Mouse (Mus musculus): ENCODE results near the gene Tas2r134. TPM values are rescaled to one million over a fixed set of nuclear protein-coding genes. Genes with fewer than 3 reads are reported as not detected.
A peak's percentile ranks its signal among the peaks of the same experiment; 100 is the strongest.

The Tas2r134 gene
- total RNA-seq, 2 experiments from 2014 or later: not detected

GRCm38 (mm10) chr2:51613716-51614115, 13.6 kb upstream of the Tas2r134 start:
- Histone ChIP-seq H3K27ac (no peak overlapping the region), H3K4me3 (no peak overlapping the region)
- no peak for TF ChIP-seq CTCF (IDR thresholded peaks at IDR 0.05)
- DNase-seq: no peak
- intact Hi-C loops (cut with DNase I): no loop called here

- TF ChIP-seq CTCF (IDR thresholded peaks at IDR 0.05): no peak
- intact Hi-C loops (cut with DNase I): no loop called here
- Histone ChIP-seq H3K4me3 (no peak overlapping the region), H3K27ac (no peak overlapping the region)
- no peak for DNase-seq
Observed at GRCm38 (mm10) chr2:51621931-51622330, 5.4 kb upstream of the Tas2r134 start.

- no peak for TF ChIP-seq CTCF (IDR thresholded peaks at IDR 0.05)
- intact Hi-C loops (cut with DNase I): no loop called here
- no peak for DNase-seq
- H3K4me3 ChIP-seq: no peak overlapping the region
- H3K27ac ChIP-seq: no peak overlapping the region
Observed at GRCm38 (mm10) chr2:51626007-51626406, 1.3 kb upstream of the Tas2r134 start.

- intact Hi-C loops (cut with DNase I): no loop called here
- no peak for DNase-seq
- Histone ChIP-seq H3K27ac (no peak overlapping the region), H3K4me3 (no peak overlapping the region)
- no peak for TF ChIP-seq CTCF (IDR thresholded peaks at IDR 0.05)
Observed at GRCm38 (mm10) chr2:51631428-51631827, 4.1 kb downstream of the Tas2r134 start.

- no peak for TF ChIP-seq CTCF (IDR thresholded peaks at IDR 0.05)
- no peak for DNase-seq
- Histone ChIP-seq H3K4me3 (no peak overlapping the region), H3K27ac (no peak overlapping the region)
- intact Hi-C loops (cut with DNase I): no loop called here
Observed at GRCm38 (mm10) chr2:51637681-51638080, 10.4 kb downstream of the Tas2r134 start.

- DNase-seq: no peak
- intact Hi-C loops (cut with DNase I): no loop called here
- Histone ChIP-seq H3K27ac (no peak overlapping the region), H3K4me3 (no peak overlapping the region)
- no peak for TF ChIP-seq CTCF (IDR thresholded peaks at IDR 0.05)
Observed at GRCm38 (mm10) chr2:51641635-51642034, 14.3 kb downstream of the Tas2r134 start.

GRCm38 (mm10) chr2:51643244-51644139, 16.2 kb downstream of the Tas2r134 start:
- H3K27ac ChIP-seq: no peak overlapping the region
- no peak overlapping the region for H3K4me3 ChIP-seq
- TF ChIP-seq CTCF (IDR thresholded peaks at IDR 0.05): no peak
- no peak for DNase-seq
- intact Hi-C loops (cut with DNase I): no loop called here

- no peak for TF ChIP-seq CTCF (IDR thresholded peaks at IDR 0.05)
- no peak overlapping the region for H3K27ac ChIP-seq
- intact Hi-C loops (cut with DNase I): no loop called here
- no peak overlapping the region for H3K4me3 ChIP-seq
- DNase-seq: no peak
Observed at GRCm38 (mm10) chr2:51647972-51648371, 20.7 kb downstream of the Tas2r134 start.

GRCm38 (mm10) chr2:51649887-51650286, 22.6 kb downstream of the Tas2r134 start:
- DNase-seq: no peak

GRCm38 (mm10) chr2:51652086-51652485, 24.8 kb downstream of the Tas2r134 start:
- intact Hi-C loops (cut with DNase I): no loop called here
- Histone ChIP-seq H3K27ac (no peak overlapping the region), H3K4me3 (no peak overlapping the region)
- TF ChIP-seq CTCF (IDR thresholded peaks at IDR 0.05): no peak
- no peak for DNase-seq

More at GRCm38 (mm10) chr2:51649887-51650286, 22.6 kb downstream of the Tas2r134 start:
- no peak for TF ChIP-seq CTCF (IDR thresholded peaks at IDR 0.05)
- intact Hi-C loops (cut with DNase I): no loop called here
- Histone ChIP-seq H3K27ac (no peak overlapping the region), H3K4me3 (no peak overlapping the region)

GRCm38 (mm10) chr2:51657684-51658083, 30.4 kb downstream of the Tas2r134 start:
- intact Hi-C loops (cut with DNase I): no loop called here
- no peak overlapping the region for H3K27ac ChIP-seq
- TF ChIP-seq CTCF (IDR thresholded peaks at IDR 0.05): no peak
- DNase-seq: no peak
- H3K4me3 ChIP-seq: no peak overlapping the region

- no peak overlapping the region for H3K4me3 ChIP-seq
- DNase-seq: no peak
- H3K27ac ChIP-seq: no peak overlapping the region
- no peak for TF ChIP-seq CTCF (IDR thresholded peaks at IDR 0.05)
- intact Hi-C loops (cut with DNase I): no loop called here
Observed at GRCm38 (mm10) chr2:51658288-51658687, 31.0 kb downstream of the Tas2r134 start.

- Histone ChIP-seq H3K27ac (no peak overlapping the region), H3K4me3 (no peak overlapping the region)
- DNase-seq: peak; percentile 33
- no peak for TF ChIP-seq CTCF (IDR thresholded peaks at IDR 0.05)
- intact Hi-C loops (cut with DNase I): no loop called here
Observed at GRCm38 (mm10) chr2:51674321-51674720, 47.0 kb downstream of the Tas2r134 start.

Data from gastrocnemius, adult 2 months (tissue).